Mouse (Mus musculus): ENCODE results near the gene Kremen2. TPM values are rescaled to one million over a fixed set of nuclear protein-coding genes. Genes with fewer than 3 reads are reported as not detected.

Gene Kremen2
- polyA plus RNA-seq, 1 experiment from 2014 or later, result 0.41 TPM

DNA sequence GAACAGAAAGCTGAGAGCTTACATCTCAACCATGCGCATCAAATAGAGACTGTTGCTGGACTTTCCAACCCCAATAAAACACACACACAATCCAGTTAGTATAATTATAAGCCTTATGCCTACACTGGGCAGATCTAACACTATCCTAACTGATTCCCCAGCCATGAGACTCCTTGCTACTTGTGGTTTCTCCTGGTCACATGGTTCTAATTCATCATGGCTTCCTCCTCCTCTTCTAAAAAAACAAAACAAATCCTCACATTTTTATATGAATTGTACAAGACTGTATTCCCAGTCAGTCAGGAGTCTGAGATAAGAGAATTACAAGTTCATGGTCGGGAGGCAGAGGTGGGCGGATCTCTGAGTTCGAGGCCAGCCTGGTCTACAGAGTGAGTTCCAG is 43.3 kb upstream of the Kremen2 start:
- Histone ChIP-seq H3K27me3 (replicated peaks; ENCODE audit: insufficient read depth, low read length) (no peaks in the 10 kb centered on the region), H3K9me3 (ENCODE audit: low read length) (no peaks in the 10 kb centered on the region), H3K27ac (ENCODE audit: low read length) (no peak overlapping the region), H3K9ac (replicated peaks; ENCODE audit: low read depth) (no peak overlapping the region), H3K4me3 (ENCODE audit: low read depth, low read length) (no peak overlapping the region), H3K36me3 (ENCODE audit: insufficient read depth, low read length) (no peaks in the 10 kb centered on the region), H3K4me2 (replicated peaks; ENCODE audit: low read depth, low read length) (no peak overlapping the region), H3K4me1 (ENCODE audit: insufficient read depth, low read depth, low read length) (peaks cover 9% of the 10 kb centered on the region; the same call in 1 of the 2 replicates)
- 87% methylated on average over 4 of the region's 4 CpGs for WGBS
- ATAC-seq, result no peak
- no peak for DNase-seq (ENCODE audit: low spot score)
- TF ChIP-seq CTCF (IDR thresholded peaks at IDR 0.05) (no peak), EP300 (IDR thresholded peaks at IDR 0.05) (no peak)

- Histone ChIP-seq H3K9me3 (ENCODE audit: low read length) (no peaks in the 10 kb centered on the region), H3K4me2 (replicated peaks; ENCODE audit: low read depth, low read length) (peak overlapping the region; percentile 92), H3K27ac (ENCODE audit: low read length) (no peak overlapping the region), H3K4me1 (ENCODE audit: insufficient read depth, low read depth, low read length) (peaks cover 9% of the 10 kb centered on the region; the same call in 1 of the 2 replicates), H3K36me3 (ENCODE audit: insufficient read depth, low read length) (no peaks in the 10 kb centered on the region), H3K9ac (replicated peaks; ENCODE audit: low read depth) (no peak overlapping the region), H3K27me3 (replicated peaks; ENCODE audit: insufficient read depth, low read length) (no peaks in the 10 kb centered on the region), H3K4me3 (ENCODE audit: low read depth, low read length) (peak overlapping the region; percentile 48)
- TF ChIP-seq CTCF (IDR thresholded peaks at IDR 0.05), result peak; percentile 0; the same call in 1 of the 2 replicates
- TF ChIP-seq EP300 (IDR thresholded peaks at IDR 0.05), result no peak
- ATAC-seq (peak; percentile 31; the same call in 1 of the 2 replicates), DNase-seq (ENCODE audit: low spot score) (peak; percentile 48)
- 14% methylated on average over 13 of the region's 13 CpGs for WGBS
Measured at GRCm38 (mm10) chr17:23786510-23786931, 40.9 kb upstream of the Kremen2 start.

- Histone ChIP-seq H3K4me3 (ENCODE audit: low read depth, low read length) (peak within 1 kb of the TSS; percentile 48), H3K36me3 (ENCODE audit: insufficient read depth, low read length) (no peaks in the 10 kb centered on the region), H3K27me3 (replicated peaks; ENCODE audit: insufficient read depth, low read length) (no peaks in the 10 kb centered on the region), H3K4me1 (ENCODE audit: insufficient read depth, low read depth, low read length) (peaks cover 7% of the 10 kb centered on the region; the same call in 1 of the 2 replicates), H3K9me3 (ENCODE audit: low read length) (no peaks in the 10 kb centered on the region), H3K4me2 (replicated peaks; ENCODE audit: low read depth, low read length) (peak within 1 kb of the TSS; percentile 92), H3K9ac (replicated peaks; ENCODE audit: low read depth) (peak within 1 kb of the TSS; percentile 48; the same call in 1 of the 2 replicates), H3K27ac (ENCODE audit: low read length) (no peak within 1 kb of the TSS)
- ATAC-seq (peak; percentile 78), DNase-seq (ENCODE audit: low spot score) (peak; percentile 82)
- TF ChIP-seq CTCF (IDR thresholded peaks at IDR 0.05), result peak; percentile 37
- TF ChIP-seq EP300 (IDR thresholded peaks at IDR 0.05), result no peak
- WGBS, result 2% methylated on average over 41 of the region's 43 CpGs
Measured at GRCm38 (mm10) chr17:23785561-23786471, 40.2 kb upstream of the Kremen2 start, which contains the start of gene Flywch2. Gene Flywch2, minus strand, starts transcription at chr17:23786081.

GRCm38 (mm10) chr17:23783352-23783751 is 37.7 kb upstream of the Kremen2 start:
- Histone ChIP-seq H3K36me3 (ENCODE audit: insufficient read depth, low read length) (no peaks in the 10 kb centered on the region), H3K4me2 (replicated peaks; ENCODE audit: low read depth, low read length) (no peak overlapping the region), H3K27ac (ENCODE audit: low read length) (no peak overlapping the region), H3K4me1 (ENCODE audit: insufficient read depth, low read depth, low read length) (no peaks in the 10 kb centered on the region), H3K9ac (replicated peaks; ENCODE audit: low read depth) (no peak overlapping the region), H3K4me3 (ENCODE audit: low read depth, low read length) (no peak overlapping the region), H3K27me3 (replicated peaks; ENCODE audit: insufficient read depth, low read length) (no peaks in the 10 kb centered on the region), H3K9me3 (ENCODE audit: low read length) (no peaks in the 10 kb centered on the region)
- TF ChIP-seq CTCF (IDR thresholded peaks at IDR 0.05), result no peak
- no peak for TF ChIP-seq EP300 (IDR thresholded peaks at IDR 0.05)
- ATAC-seq, result no peak
- DNase-seq (ENCODE audit: low spot score), result no peak

DNA sequence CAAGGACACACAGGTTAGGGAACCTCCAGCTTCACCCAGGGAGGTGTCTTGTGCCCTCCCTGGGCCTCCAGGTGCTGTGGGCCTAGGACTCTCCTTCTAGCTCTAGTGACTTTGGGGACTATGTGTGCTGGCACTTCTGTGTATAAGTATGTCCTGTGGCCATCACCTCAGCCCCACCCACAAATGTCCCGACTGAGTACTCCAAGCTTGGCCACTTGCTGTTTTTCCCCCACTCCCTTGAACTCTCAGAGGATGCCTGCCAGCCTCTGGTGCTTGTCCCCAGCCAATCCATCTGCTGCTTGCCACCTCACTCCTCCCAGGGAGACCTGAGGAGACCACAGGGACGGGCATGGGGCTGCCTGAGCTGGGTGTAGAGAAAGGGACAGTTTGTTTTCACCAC is 32.8 kb upstream of the Kremen2 start:
- TF ChIP-seq EP300 (IDR thresholded peaks at IDR 0.05) (peak; percentile 65), CTCF (IDR thresholded peaks at IDR 0.05) (no peak)
- Histone ChIP-seq H3K27ac (ENCODE audit: low read length) (peak overlapping the region; percentile 47; the same call in 1 of the 2 replicates), H3K27me3 (replicated peaks; ENCODE audit: insufficient read depth, low read length) (no peaks in the 10 kb centered on the region), H3K9me3 (ENCODE audit: low read length) (no peaks in the 10 kb centered on the region), H3K36me3 (ENCODE audit: insufficient read depth, low read length) (no peaks in the 10 kb centered on the region), H3K4me2 (replicated peaks; ENCODE audit: low read depth, low read length) (no peak overlapping the region), H3K9ac (replicated peaks; ENCODE audit: low read depth) (no peak overlapping the region), H3K4me1 (ENCODE audit: insufficient read depth, low read depth, low read length) (no peaks in the 10 kb centered on the region), H3K4me3 (ENCODE audit: low read depth, low read length) (no peak overlapping the region)
- peak; percentile 81 for ATAC-seq
- DNase-seq (ENCODE audit: low spot score), result peak; percentile 72
- 34% methylated on average over 2 of the region's 2 CpGs for WGBS

DNA sequence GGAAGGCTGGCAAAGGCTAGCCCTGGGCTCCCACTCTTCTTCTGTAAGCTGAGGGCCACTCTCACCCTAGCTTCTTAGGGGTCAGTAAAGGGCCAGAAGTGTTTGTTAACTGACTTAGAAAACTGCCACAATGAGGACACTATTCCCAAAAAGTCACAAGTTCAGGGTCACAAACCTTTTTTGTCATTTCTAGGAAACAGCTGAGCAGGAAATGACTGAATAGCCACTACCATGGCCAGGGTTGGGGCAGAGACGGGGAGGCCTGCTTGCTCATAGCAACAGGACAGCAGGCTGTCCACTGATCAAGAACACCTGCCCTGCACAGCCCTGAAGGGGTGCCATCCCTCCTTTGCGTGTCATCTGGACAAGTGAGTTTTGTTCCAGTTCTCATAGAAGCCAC is 31.5 kb upstream of the Kremen2 start:
- Histone ChIP-seq H3K4me3 (ENCODE audit: low read depth, low read length) (no peak overlapping the region), H3K9ac (replicated peaks; ENCODE audit: low read depth) (no peak overlapping the region), H3K9me3 (ENCODE audit: low read length) (no peaks in the 10 kb centered on the region), H3K36me3 (ENCODE audit: insufficient read depth, low read length) (no peaks in the 10 kb centered on the region), H3K4me1 (ENCODE audit: insufficient read depth, low read depth, low read length) (no peaks in the 10 kb centered on the region), H3K27me3 (replicated peaks; ENCODE audit: insufficient read depth, low read length) (no peaks in the 10 kb centered on the region), H3K4me2 (replicated peaks; ENCODE audit: low read depth, low read length) (no peak overlapping the region), H3K27ac (ENCODE audit: low read length) (no peak overlapping the region)
- no peak for ATAC-seq
- WGBS, result 49% methylated on average over 2 of the region's 2 CpGs
- no peak for DNase-seq (ENCODE audit: low spot score)
- TF ChIP-seq EP300 (IDR thresholded peaks at IDR 0.05) (no peak), CTCF (IDR thresholded peaks at IDR 0.05) (no peak)
